Mouse (Mus musculus) skeletal muscle tissue, adult 2 months (tissue): ENCODE results near the gene Lpin2.

Experiments used
- DNase-seq: peaks from one replicate; pipeline ENCODE4 v3.0.0-alpha.2; 2012; ENCODE audit warnings: low read depth, low spot score

The Lpin2 gene

DNA sequence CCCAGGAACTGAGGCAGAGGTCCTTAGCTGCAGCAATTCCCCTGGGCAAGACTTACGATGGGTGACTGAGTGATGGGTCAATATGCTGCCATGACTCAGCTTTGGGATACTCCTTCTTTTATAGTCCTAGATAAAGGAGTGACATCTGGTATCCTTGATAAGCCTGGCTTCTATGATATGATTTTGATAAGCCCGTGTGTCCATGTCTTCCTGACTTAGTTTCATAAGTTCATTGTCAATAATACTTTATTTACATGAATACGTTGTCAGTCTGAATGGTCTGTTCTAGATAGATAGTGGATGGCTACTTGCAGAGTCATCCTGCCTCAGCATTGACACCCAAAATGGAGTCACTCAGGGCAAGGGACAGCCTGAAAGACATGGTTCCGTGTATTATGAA, 11.2 kb upstream of the Lpin2 start:
- DNase-seq: no peak

DNA sequence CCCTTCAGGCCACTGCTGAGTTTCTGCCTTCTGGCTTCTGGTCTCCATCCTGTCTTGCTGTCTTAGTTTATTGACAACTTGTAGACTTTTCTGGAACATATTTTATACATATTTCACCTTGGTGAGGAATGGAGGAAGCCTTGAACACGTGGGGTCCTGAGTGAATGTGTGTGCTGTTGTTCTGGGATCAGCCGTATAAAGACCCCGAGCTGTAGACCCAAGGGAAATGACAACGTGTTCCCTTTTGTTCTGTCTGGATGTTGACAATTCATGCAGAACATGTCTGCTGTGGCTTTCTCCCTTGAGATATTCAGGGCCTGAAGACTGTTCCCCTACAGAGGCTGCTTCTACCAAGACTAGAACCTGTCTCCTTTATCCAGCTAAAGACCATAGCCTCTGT, 5.0 kb upstream of the Lpin2 start:
- no peak for DNase-seq

DNA sequence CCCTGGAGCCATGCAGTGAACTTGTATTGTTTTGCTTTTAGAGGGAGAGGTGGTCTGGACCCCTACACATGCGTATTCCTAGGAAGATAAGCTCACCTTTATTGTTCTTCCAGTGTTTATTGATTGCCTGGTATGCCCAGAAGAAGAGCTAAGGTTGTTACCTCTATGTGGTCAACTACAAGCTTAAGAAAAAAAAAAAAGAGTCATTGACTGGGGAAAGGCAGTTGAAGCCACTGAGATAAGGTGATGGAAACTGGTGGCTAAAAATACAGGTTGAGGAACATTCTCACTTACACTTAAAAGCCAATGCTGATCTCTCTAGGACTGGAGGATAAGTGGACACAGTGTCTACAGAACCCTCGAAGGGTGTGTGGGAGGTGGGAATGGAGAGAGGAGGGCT, 4.4 kb upstream of the Lpin2 start:
- no peak for DNase-seq

DNA sequence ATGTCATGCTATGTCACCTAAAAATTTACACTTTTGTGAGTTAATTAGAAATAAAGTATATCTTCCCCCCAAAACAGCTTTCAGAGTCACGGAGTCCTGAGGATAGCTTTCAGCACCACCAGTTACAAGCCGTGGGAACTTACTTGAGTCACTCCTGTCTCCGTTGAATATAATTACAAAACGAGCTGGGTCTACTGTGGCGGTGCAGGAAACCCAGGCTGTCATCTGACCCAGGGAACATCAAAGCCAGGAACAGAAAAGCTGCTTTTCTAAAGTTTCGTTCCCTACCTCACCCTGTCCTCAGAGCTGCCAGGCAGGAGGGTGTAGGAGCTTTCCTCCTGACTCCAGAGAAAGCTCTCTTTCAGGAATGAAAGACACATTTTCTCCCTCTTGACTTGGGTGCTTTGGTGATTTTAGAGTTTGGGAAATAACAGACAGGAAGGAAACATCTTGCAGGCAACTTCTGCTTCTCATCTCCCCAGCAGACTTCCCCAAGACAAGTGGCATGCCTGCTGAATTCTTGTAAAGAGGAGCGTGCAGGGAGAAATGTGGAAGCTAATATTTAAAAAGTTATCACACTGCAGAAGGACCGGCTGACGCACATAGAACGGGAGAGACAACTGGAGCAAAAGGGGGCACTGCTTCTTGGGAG, 3.7 kb upstream of the Lpin2 start:
- DNase-seq: no peak

DNA sequence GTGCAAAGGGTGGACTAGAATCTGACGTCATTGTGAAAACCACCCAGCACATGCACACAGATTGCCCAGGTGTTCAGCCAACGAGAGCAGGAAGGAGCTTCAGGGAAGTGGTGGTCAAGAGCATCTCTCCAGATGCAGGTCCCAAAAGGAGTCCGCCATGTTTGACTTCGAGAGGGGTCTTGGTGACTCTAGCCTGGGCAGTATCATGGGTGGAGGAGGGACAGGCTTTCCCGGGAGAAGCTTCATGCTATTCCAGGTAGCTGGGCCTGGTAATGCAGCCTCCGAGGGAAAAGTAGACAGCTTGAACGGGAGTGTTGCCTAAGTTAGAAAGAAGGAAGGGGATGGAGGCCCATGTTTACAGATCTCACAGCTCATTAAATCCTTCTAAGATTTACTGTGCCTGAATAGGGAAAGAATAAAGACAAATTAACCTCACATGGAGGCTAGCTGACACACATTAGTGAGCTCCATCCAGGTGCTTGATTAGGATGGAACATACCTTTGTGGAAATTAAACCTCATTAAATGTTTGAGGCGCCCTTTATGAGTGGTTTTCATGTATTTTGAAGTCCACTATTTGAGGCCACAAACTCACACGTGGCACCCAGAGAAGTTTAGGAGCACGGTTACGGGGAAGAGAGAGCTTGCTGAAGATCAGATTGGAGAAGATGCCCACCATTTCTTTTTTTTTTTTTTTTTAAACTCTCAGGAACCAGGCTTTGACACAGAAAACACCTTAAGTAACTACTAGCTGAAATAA, 2.6 kb upstream of the Lpin2 start:
- DNase-seq: no peak

DNA sequence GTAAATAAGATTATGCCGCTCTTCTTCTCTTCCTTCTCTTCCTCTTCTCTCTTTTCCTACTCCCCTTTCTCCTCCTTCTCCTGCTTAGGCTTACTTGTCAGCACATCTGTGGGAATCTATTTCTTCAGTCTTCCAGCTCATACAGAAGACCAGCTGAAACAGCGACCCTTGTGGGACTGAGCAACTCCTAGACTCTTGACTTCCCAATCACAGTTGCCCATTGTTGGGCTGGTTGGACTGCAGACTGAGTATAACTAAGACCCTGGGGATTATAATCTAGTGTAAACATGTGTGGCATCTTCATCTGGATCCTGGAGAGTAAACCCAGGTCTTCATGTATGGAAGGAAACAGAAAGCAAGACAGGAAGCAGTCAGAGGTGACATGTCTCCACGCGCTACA, 1.8 kb upstream of the Lpin2 start:
- no peak for DNase-seq

DNA sequence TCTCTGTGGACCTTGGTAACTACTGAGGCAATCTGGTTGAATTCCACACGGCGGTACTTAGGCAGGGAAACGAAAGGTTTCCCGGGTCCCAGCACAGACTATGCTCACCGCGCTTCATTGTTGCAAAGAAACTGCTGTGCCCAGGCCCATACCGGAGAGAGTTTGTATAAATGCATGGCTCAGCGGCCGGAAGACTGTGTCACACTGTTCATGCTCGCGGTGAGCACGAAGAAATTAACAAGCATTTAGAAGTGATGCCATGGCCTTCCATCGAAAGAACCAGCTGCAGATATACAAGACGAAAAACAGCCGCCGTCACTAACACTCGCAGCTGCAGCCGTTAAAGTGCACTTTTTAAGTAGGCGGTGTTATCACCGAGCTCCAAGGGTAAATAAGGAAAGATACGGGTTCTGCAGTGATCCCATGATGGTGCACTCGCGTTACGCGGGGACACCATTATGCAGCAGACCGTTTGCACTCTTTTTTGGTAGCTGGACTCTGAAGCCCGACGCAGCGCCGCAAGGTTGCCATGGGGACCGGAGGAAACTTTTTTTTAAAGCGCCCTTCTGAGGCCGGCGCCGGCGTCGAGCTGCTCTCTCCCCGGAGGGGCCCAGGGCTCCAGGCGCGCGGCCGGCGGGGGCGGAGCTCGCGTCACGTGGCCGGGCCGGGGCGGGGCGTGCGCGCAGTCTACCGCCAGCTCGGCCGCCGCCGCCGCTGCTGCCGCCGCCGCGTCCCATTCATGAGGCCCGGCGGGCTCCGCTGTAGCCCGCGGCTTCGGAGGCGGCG, 704 bp downstream of the Lpin2 start:
- peak; percentile 42 for DNase-seq

DNA sequence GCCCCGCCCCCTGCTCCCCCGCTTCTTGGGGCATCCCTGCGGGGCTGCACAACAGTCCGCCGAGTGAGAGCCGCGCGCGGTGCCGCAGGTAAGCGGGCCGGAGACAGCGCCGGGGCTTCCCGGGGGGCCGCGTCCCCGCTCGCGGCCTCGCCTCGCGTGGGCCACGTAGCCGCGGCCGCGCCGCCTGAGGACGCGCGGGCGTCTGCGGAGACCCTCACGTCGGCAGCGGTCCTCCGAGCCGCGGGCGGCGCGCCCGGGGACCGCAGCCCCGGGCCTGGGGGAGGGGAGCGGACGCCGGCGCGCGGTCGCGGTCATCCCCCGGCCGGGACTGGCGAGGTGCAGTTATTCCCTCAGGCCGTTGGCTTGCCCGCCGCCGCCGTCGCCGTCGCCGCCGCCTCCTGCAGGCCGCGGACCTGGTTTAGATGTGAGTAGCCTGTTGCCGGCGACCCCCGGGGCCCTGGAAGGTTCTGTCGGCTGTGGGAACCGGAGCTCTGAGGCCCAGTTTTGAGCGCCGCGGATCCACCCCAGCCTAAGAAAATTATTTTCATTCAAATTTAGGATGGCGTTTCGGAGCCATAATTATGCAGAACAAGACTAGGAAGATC, 1.4 kb downstream of the Lpin2 start:
- no peak for DNase-seq

DNA sequence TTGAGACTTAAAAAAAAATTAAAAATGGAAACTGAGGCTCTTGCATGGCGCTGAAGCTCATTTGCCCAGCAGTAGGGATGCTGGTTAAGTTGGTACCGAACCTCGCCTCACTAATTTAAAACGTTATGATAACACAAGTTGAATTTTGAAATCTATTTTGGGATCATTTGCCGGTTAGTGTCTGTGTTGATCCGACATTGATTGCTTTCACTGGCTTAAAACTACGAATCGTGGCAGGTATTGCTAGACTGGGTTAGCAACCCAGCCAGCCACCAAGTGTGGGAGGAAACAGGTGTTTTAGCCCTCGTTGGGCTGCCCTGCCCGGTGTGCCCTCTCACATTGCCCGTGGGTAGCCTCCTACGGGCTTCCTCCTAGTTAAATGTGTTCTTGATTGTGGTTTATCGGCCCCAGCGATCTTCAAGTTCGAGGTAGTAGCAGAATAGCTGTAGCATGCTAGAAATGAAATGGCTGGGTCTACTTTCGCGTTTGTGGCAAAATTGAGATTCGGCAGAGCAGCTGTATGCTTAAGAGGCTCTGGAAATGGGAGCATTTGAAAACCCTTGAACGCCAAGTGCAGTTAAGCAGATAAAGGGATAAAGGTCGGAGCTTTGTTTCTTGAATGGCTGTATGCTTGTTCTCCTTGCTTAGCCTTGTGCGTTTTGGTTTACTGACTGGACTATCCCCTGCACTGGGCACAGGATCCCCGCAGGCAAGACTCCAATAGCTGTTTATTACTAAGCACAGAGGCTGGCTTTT, 2.2 kb downstream of the Lpin2 start:
- DNase-seq: no peak

DNA sequence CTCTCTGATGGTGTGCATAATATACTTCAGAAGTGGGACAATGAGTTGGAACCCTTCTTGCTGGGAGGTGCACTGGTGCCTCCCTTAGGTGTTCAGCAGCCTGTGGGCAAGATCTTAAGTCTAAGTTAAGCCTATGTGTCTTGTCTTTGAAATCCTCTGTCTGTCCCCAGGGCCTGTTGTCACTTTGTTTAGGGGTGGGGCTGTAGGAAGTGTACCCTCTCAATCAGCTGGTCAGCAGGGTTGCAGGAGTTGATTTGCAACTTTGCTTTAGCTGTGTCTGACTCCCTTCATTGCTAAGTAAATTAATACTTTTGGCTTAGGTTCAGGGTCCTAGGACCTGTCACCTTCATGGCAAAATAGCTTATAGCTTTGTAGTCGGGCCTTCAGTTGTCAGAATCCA, 3.0 kb downstream of the Lpin2 start:
- no peak for DNase-seq

DNA sequence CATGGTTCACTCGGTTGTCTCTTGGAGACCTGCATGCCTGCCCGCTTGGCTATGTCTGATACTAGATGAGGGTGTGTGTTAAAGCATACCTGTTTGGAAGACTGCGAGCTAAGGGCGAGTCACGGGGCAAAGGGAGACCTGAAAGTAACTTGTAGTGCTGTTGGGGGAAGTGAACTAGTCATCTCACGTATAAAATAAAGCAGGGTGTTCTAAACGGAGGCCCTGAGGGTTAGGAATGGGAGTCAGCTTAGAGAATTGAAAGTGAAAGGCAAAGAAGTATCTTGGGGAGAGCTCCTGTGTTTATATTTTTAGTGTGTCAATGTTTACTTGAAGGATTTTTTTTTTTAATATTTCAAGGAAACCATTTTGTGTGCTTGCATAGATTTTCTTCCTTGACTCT, 8.2 kb downstream of the Lpin2 start:
- no peak for DNase-seq

DNA sequence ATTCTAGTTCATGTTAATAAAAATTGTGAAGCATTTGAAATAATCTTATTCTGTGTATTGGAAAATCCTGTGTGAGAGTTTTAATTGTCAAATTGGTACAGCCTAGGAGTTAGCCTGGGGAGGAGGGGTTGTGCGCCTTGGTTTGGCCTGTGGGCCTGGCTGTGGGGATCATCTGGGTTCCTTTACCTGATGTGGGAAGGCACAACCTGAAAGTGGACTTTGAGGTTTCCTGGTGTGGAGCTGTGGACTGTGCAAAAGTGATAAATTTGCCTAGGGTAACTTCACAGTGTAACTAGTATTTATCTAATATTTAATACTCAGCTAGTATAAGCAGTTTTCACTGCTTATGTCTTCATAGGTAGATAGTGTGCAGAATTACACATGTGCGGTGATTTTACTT, 8.7 kb downstream of the Lpin2 start:
- DNase-seq: no peak

DNA sequence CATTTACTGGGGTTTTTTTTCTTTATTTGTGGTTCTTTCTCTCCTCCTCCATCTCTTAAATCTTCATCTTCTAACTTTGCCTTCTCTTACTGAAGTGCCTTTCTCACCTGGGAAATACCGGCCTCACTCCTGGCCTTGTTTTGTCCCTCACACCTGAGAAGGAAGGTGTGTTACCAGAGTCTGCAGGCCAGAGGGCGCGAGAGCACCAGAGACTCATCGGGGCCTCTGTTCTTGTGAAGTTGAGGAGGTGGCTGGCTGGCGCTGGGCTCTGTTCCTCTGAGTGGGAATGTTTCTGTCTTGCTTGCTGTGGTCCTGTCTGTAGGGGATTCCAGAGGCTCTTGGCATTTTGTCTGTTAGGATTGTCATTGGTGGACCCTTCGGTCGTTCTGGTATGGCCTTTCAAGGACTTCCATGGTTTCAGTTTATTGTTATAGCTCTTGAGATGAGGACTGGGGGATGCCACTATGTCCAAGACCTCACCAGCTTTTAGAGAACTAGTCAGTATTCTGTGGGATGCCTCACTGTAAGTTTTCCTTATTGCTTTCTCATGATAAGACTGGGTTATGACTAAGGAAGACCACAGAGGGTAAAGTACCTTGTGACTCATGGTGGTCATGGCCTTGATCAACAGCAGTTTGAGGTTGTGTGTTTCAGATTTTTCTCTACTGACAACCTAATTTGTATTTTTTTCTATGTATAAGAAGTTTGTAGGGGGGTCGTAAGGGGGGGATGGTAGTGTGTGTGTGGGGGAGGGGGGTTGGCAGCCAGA, 9.5 kb downstream of the Lpin2 start:
- DNase-seq: no peak

DNA sequence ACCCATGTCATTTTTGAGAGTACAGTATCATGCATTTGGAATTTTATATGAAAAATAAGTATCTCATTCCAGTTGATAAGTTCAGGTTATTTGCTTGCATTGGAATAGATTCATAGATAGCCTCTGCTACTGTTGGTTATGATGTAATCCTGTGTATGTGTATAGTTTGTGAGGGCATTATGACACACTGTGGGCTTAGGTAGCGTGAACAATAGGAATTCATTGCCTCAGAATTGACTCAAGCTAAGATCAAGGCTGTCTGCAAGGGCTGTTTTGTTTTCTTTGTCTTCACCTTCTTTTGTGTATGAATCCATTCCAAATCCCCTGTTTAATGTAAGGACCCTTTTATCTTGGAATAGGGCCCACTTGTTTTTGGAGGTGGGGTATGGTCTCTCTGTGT, 10.7 kb downstream of the Lpin2 start:
- no peak for DNase-seq

DNA sequence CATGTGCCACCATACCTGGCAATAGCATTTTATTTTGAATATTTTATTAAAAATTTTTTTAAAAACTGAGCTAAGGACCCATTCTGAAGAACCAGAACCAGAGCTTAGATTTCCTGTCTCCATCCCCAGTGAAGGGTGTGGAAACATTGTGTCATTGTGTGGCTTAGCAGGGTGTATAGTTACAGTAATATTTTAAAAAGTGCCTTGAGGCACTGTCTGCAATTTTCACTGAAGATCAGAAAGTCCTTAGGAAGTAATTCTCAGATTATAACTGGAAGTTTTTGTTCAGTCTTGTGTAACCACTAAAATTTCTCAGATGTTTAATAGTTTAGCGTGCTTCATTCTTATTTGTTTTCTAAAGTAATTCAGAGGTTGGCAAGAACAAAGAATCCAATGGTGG, 11.1 kb downstream of the Lpin2 start:
- DNase-seq: no peak

DNA sequence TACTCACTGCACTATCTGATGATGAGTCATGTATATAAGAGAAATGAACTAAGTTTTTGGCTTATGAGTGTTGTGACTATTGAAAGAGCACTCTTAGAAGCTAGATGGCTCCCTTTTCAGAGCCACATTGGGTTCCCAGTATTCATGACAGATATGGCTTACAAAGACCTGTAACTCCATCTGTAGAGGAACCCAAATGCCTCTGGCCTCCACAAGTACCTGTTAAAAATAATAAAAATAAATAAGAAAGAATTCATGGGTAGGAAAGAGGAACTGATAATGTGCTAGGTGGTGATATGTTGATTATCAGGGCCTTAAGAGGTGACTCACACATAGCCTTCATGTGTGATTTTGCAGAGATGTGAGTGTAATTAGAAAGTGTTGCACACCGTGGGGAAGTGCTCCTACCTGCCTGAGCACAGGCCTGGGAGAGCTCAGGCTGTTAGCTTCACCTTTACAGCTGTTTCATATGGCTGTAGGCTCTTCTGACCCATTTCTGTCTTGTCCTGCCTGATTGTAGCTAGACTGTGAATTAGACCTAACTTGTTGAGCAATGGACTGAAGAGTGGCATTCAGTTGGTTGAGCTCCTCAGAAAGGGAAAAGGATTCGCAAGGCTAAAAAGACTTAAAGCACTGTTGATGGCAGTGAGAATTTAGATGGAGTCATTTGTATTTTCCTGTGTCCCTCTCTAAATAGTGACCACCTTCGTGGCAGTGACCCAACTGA, 12.7 kb downstream of the Lpin2 start:
- no peak for DNase-seq

DNA sequence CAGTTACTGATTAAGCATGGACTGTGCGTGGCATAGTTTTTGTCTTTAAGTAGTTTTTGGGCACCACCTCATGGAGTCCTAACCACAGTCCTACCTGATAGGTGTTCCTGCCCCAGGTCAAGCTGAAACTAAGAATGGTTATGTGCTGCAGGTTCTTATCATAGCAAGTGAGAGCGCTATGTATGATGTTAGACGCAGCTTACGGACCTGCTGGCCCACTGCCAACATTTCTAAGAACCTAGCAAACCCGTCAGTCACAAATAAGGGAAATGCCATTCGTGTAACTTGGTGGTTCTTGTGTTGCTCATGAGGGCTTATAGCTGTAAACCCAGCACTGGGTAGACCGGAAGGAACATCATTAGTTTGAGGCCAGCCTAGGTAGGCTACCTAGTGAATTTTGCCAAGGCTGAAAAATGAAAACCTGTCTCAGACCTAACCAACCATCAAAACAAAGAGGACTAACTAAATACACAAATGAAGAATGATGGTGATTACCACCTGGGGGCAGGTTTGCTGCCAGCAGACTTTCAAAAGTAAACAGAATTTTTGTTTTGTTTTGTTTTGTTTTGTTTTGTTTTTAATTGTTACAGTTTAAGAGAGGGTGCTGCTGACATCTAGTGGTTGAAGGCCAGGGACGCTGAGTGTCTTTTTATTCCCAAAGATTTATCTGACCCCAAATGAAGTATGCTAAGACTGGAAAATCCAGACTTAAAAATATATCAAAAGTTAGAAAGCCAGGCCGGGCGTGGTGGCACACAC, 13.5 kb downstream of the Lpin2 start:
- peak; percentile 36 for DNase-seq

DNA sequence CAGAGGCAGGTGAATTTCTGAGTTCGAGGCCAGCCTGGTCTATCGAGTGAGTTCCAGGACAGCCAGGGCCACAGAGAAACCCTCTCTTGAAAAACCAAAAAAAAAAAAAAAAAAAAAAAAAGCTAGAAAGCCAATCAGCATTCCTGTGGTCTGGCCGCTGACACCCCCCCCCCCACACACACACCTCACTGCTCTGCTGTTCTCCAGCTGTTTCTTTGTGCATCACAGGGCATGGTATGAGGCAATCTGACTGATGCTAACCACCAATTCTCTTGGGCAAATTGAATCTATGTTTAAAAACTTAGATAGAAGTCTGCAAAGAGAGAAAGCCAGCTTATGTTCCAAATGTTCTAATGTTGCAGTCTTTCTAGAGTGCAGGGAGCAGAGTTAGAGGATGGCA, 14.1 kb downstream of the Lpin2 start:
- no peak for DNase-seq

DNA sequence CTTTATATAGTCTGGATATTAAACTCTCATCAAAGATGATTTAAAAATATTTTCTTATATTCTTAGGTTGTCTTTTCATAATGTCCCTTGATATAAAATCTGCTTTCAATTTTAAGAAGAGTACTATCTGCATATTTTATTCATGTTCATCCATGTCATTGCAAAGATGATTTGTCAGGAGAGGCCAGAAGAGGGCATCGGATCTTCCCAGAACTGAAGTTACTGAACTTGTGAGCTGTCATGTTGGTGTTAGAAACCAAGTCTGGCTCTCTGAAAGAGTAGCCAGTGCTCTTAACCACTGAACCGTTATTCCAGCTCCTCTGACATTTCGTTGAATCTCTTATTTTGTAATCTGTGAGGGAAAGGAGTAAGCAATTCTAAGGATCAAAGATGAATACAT, 17.0 kb downstream of the Lpin2 start:
- DNase-seq: no peak

DNA sequence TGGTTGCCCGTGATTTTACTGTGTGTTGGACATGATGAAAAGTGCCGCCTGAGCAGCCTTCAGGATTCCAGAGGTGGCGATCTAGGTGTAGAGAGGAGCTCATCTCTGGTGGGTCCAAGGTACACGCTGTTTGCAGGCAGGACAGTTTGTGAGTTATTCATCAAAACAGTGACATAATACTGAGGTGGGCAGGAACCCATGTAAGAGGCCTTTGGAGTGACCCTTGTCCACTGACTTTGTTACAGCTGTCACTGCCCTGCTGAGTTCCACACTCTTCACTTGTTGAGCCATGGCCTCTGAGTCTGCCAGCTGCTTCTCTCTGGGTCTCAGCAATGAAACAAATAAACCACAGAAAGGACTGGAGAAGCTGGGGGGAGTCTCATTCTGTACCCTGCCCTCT, 19.8 kb downstream of the Lpin2 start:
- no peak for DNase-seq
